Mouse (Mus musculus) kidney, postnatal 0 days (tissue): ENCODE results near the gene Cldnd2. TPM values are rescaled to one million over a fixed set of nuclear protein-coding genes. Genes with fewer than 3 reads are reported as not detected.

Experiments
- ATAC-seq: fragments of 200-750 bp; cut with Nextera tagmentation; replicated peaks from 2 replicates; pipeline ENCODE4 v1.8.0; 2017; ENCODE audit warnings: low read depth, moderate number of reproducible peaks, moderate TSS enrichment, moderate library complexity; ENCODE audit not compliant: low FRiP score
- DNase-seq: peaks from one replicate; pipeline ENCODE4 v3.0.0-alpha.2; 2016; ENCODE audit warnings: low spot score
- H3K27ac ChIP-seq: fragments of 300-500 bp; sonication (generic); 2 replicates; pipeline ENCODE4 v1.5.1; 2014; ENCODE audit warnings: mild to moderate bottlenecking
- H3K27me3 ChIP-seq: fragments of 300-500 bp; sonication (generic); 2 replicates; pipeline ENCODE4 v1.6.1; 2014; ENCODE audit warnings: low read length, mixed read lengths; ENCODE audit not compliant: insufficient read depth
- H3K36me3 ChIP-seq: fragments of 300-500 bp; sonication (generic); 2 replicates; pipeline ENCODE4 v1.6.1; 2014; ENCODE audit warnings: low read length, mixed read lengths; ENCODE audit not compliant: insufficient read depth
- H3K4me1 ChIP-seq: fragments of 300-500 bp; sonication (generic); replicated peaks from 2 replicates; pipeline ENCODE4 v1.6.1; 2014; ENCODE audit warnings: antibody characterized with exemption, low read length, mixed read lengths; ENCODE audit not compliant: insufficient read depth
- H3K4me2 ChIP-seq: fragments of 300-500 bp; sonication (generic); 2 replicates; pipeline ENCODE4 v1.6.1; 2014; ENCODE audit warnings: mild to moderate bottlenecking, low read length, moderate library complexity, mixed read lengths
- H3K4me3 ChIP-seq: fragments of 300-500 bp; sonication (generic); replicated peaks from 2 replicates; pipeline ENCODE4 v1.5.1; 2014; ENCODE audit warnings: low read depth, low read length
- H3K9ac ChIP-seq: fragments of 300-500 bp; sonication (generic); 2 replicates; pipeline ENCODE4 v1.6.1; 2014; ENCODE audit warnings: low read depth, low read length
- H3K9me3 ChIP-seq: fragments of 300-500 bp; sonication (generic); replicated peaks from 2 replicates; pipeline ENCODE4 v1.6.1; 2016; ENCODE audit warnings: low read length, inconsistent platforms, mixed read lengths
- CTCF ChIP-seq: IDR thresholded peaks from 2 replicates; pipeline ENCODE4 v1.5.1; 2016; ENCODE audit warnings: antibody characterized with exemption, low read depth, mild to moderate bottlenecking, moderate library complexity
- WGBS: fragments of 180-500 bp; shearing (Covaris S2); extraction: QIAGEN DNeasy Blood & Tissue Kit; methylation state at CpG from one replicate; pipeline ENCODE4 v1.1.7; 2014; 5-methylcytosine and 5-hydroxymethylcytosine counted together
- polyA plus RNA-seq: library from polyadenylated mRNA; unstranded; fragments of >200 nt; fragmentation: Nextera tagmentation; extraction: Ambion mirVana; gene quantifications from 2 replicates; pipeline ENCODE4 v1.2.1, GENCODE M21; 2015

Gene Cldnd2
- polyA plus RNA-seq, 1 experiment from 2014 or later = 0.18 TPM

GRCm38 (mm10) chr7:43443126-43443916, 2.7 kb downstream of the Cldnd2 start:
- DNase-seq = peak; percentile 91
- peaks cover 12% of the 10 kb centered on the region; the same call in 1 of the 2 replicates for H3K4me1 ChIP-seq
- no peaks in the 10 kb centered on the region for H3K27me3 ChIP-seq
- peak overlapping the region; percentile 67 for H3K9ac ChIP-seq
- H3K27ac ChIP-seq = peak overlapping the region; percentile 99
- under 1% methylated on average over 36 of the region's 36 CpGs for WGBS
- no peaks in the 10 kb centered on the region for H3K36me3 ChIP-seq
- peak overlapping the region; percentile 48 for H3K4me3 ChIP-seq
- no peak for TF ChIP-seq CTCF
- peak overlapping the region; percentile 80 for H3K4me2 ChIP-seq
- peak; percentile 93 for ATAC-seq
- no peaks in the 10 kb centered on the region for H3K9me3 ChIP-seq

- H3K4me2 ChIP-seq = peak within 1 kb of the TSS; percentile 80
- peak; percentile 30; the same call in 1 of the 2 replicates for TF ChIP-seq CTCF
- no peaks in the 10 kb centered on the region for H3K27me3 ChIP-seq
- peak; percentile 97 for ATAC-seq
- H3K4me1 ChIP-seq = peaks cover 12% of the 10 kb centered on the region; the same call in 1 of the 2 replicates
- peak; percentile 99 for DNase-seq
- no peaks in the 10 kb centered on the region for H3K9me3 ChIP-seq
- H3K36me3 ChIP-seq = no peaks in the 10 kb centered on the region
- peak within 1 kb of the TSS; percentile 67 for H3K9ac ChIP-seq
- peak within 1 kb of the TSS; percentile 48 for H3K4me3 ChIP-seq
- H3K27ac ChIP-seq = peak within 1 kb of the TSS; percentile 99
- WGBS = under 1% methylated on average over 27 of the region's 27 CpGs
Measured at GRCm38 (mm10) chr7:43443917-43444293, 3.3 kb downstream of the Cldnd2 start, which contains the start of the genes Etfb and Gm45233. TSS of gene Etfb (plus strand) at chr7:43444083. TSS of gene Gm45233 (plus strand) at chr7:43444128.

GRCm38 (mm10) chr7:43447801-43448200, 7.2 kb downstream of the Cldnd2 start:
- TF ChIP-seq CTCF = no peak
- 81% methylated on average over 4 of the region's 4 CpGs for WGBS
- H3K4me2 ChIP-seq = no peak overlapping the region
- H3K9me3 ChIP-seq = no peaks in the 10 kb centered on the region
- peak overlapping the region; percentile 11; the same call in 1 of the 2 replicates for H3K27ac ChIP-seq
- H3K27me3 ChIP-seq = no peaks in the 10 kb centered on the region
- DNase-seq (no peak), ATAC-seq (no peak)
- no peak overlapping the region for H3K4me3 ChIP-seq
- peaks cover under 1% of the 10 kb centered on the region for H3K36me3 ChIP-seq
- no peak overlapping the region for H3K9ac ChIP-seq
- peaks cover 9% of the 10 kb centered on the region; the same call in 1 of the 2 replicates for H3K4me1 ChIP-seq

- H3K36me3 ChIP-seq = peaks cover 5% of the 10 kb centered on the region
- no peak for TF ChIP-seq CTCF
- peaks cover 6% of the 10 kb centered on the region; the same call in 1 of the 2 replicates for H3K4me1 ChIP-seq
- H3K27ac ChIP-seq = no peak overlapping the region
- no peaks in the 10 kb centered on the region for H3K27me3 ChIP-seq
- WGBS = 83% methylated on average over 2 of the region's 3 CpGs
- ATAC-seq (no peak), DNase-seq (no peak)
- no peak overlapping the region for H3K4me3 ChIP-seq
- no peaks in the 10 kb centered on the region for H3K9me3 ChIP-seq
- H3K9ac ChIP-seq = no peak overlapping the region
- no peak overlapping the region for H3K4me2 ChIP-seq
Measured at GRCm38 (mm10) chr7:43448246-43448645, 7.7 kb downstream of the Cldnd2 start.

- no peaks in the 10 kb centered on the region for H3K9me3 ChIP-seq
- H3K4me1 ChIP-seq = no peaks in the 10 kb centered on the region; the same call in 1 of the 2 replicates
- DNase-seq (no peak), ATAC-seq (no peak)
- H3K27me3 ChIP-seq = no peaks in the 10 kb centered on the region
- 92% methylated on average over 2 of the region's 2 CpGs for WGBS
- no peak overlapping the region for H3K4me3 ChIP-seq
- no peak for TF ChIP-seq CTCF
- no peak overlapping the region for H3K4me2 ChIP-seq
- H3K36me3 ChIP-seq = peaks cover 11% of the 10 kb centered on the region
- no peak overlapping the region for H3K9ac ChIP-seq
- H3K27ac ChIP-seq = no peak overlapping the region
Measured at GRCm38 (mm10) chr7:43449811-43450210, 9.2 kb downstream of the Cldnd2 start.

GRCm38 (mm10) chr7:43451726-43452125, 11.1 kb downstream of the Cldnd2 start:
- TF ChIP-seq CTCF = no peak
- Histone ChIP-seq H3K9me3 (no peaks in the 10 kb centered on the region), H3K4me3 (no peak overlapping the region), H3K4me1 (no peaks in the 10 kb centered on the region; the same call in 1 of the 2 replicates), H3K36me3 (peaks cover 19% of the 10 kb centered on the region), H3K9ac (no peak overlapping the region), H3K27ac (no peak overlapping the region), H3K4me2 (no peak overlapping the region), H3K27me3 (no peaks in the 10 kb centered on the region)
- ATAC-seq (no peak), DNase-seq (no peak)
- 93% methylated on average over 11 of the region's 11 CpGs for WGBS
